Mouse (Mus musculus): ENCODE data around the gene Trit1. TPM values are rescaled to one million over a fixed set of nuclear protein-coding genes. Genes with fewer than 3 reads are reported as not detected.

The Trit1 gene
- polyA plus RNA-seq, 1 experiment from 2014 or later, result 16.7 TPM

- Histone ChIP-seq H3K27ac (no peak overlapping the region), H3K36me3 (no peaks in the 10 kb centered on the region), H3K4me1 (replicated peaks) (no peaks in the 10 kb centered on the region), H3K4me3 (replicated peaks) (no peak overlapping the region), H3K9me3 (no peaks in the 10 kb centered on the region), H3K27me3 (replicated peaks) (no peaks in the 10 kb centered on the region), H3K9ac (no peak overlapping the region), H3K4me2 (replicated peaks) (no peak overlapping the region)
- 77% methylated on average over 5 of the region's 5 CpGs for WGBS
- no peak for ATAC-seq
Observed at GRCm38 (mm10) chr4:123061744-123062143, 45.3 kb downstream of the Trit1 start.

- whole genome bisulfite sequencing, result 82% methylated on average over 6 of the region's 6 CpGs
- Histone ChIP-seq H3K4me3 (replicated peaks) (no peak overlapping the region), H3K4me2 (replicated peaks) (no peak overlapping the region), H3K9ac (no peak overlapping the region), H3K27ac (no peak overlapping the region), H3K36me3 (no peaks in the 10 kb centered on the region), H3K27me3 (replicated peaks) (no peaks in the 10 kb centered on the region), H3K4me1 (replicated peaks) (no peaks in the 10 kb centered on the region), H3K9me3 (no peaks in the 10 kb centered on the region)
- ATAC-seq, result no peak
Observed at GRCm38 (mm10) chr4:123068646-123069045, 52.2 kb downstream of the Trit1 start.

GRCm38 (mm10) chr4:123071266-123071966 lies 55.0 kb downstream of the Trit1 start:
- Histone ChIP-seq H3K9ac (no peak overlapping the region), H3K9me3 (no peaks in the 10 kb centered on the region), H3K4me3 (replicated peaks) (no peak overlapping the region), H3K27ac (no peak overlapping the region), H3K27me3 (replicated peaks) (no peaks in the 10 kb centered on the region), H3K36me3 (no peaks in the 10 kb centered on the region), H3K4me2 (replicated peaks) (peak overlapping the region; percentile 49), H3K4me1 (replicated peaks) (no peaks in the 10 kb centered on the region)
- peak; percentile 88 for ATAC-seq
- WGBS, result 7% methylated on average over 13 of the region's 13 CpGs

GRCm38 (mm10) chr4:123076928-123077327 lies 60.5 kb downstream of the Trit1 start:
- Histone ChIP-seq H3K4me1 (replicated peaks) (no peaks in the 10 kb centered on the region), H3K36me3 (no peaks in the 10 kb centered on the region), H3K4me2 (replicated peaks) (no peak overlapping the region), H3K27me3 (replicated peaks) (no peaks in the 10 kb centered on the region), H3K9ac (no peak overlapping the region), H3K4me3 (replicated peaks) (no peak overlapping the region), H3K9me3 (no peaks in the 10 kb centered on the region), H3K27ac (no peak overlapping the region)
- WGBS, result 57% methylated on average over 8 of the region's 8 CpGs
- ATAC-seq, result no peak

- Histone ChIP-seq H3K27me3 (replicated peaks) (no peaks in the 10 kb centered on the region), H3K4me3 (replicated peaks) (no peak overlapping the region), H3K36me3 (no peaks in the 10 kb centered on the region), H3K9me3 (no peaks in the 10 kb centered on the region), H3K9ac (no peak overlapping the region), H3K4me2 (replicated peaks) (no peak overlapping the region), H3K27ac (no peak overlapping the region), H3K4me1 (replicated peaks) (no peaks in the 10 kb centered on the region)
- WGBS, result 66% methylated on average over 4 of the region's 4 CpGs
- ATAC-seq, result no peak
Observed at GRCm38 (mm10) chr4:123078231-123078630, 61.8 kb downstream of the Trit1 start.

GRCm38 (mm10) chr4:123080791-123081190 lies 64.4 kb downstream of the Trit1 start:
- Histone ChIP-seq H3K36me3 (no peaks in the 10 kb centered on the region), H3K27me3 (replicated peaks) (no peaks in the 10 kb centered on the region), H3K4me2 (replicated peaks) (no peak overlapping the region), H3K9me3 (no peaks in the 10 kb centered on the region), H3K4me3 (replicated peaks) (no peak overlapping the region), H3K9ac (no peak overlapping the region), H3K27ac (no peak overlapping the region), H3K4me1 (replicated peaks) (no peaks in the 10 kb centered on the region)
- ATAC-seq, result peak; percentile 50
- 37% methylated on average over 13 of the region's 13 CpGs for WGBS

- 77% methylated on average over 20 of the region's 20 CpGs for WGBS
- peak; percentile 72 for ATAC-seq
- Histone ChIP-seq H3K4me3 (replicated peaks) (no peak overlapping the region), H3K36me3 (no peaks in the 10 kb centered on the region), H3K9ac (no peak overlapping the region), H3K27ac (no peak overlapping the region), H3K4me2 (replicated peaks) (no peak overlapping the region), H3K27me3 (replicated peaks) (no peaks in the 10 kb centered on the region), H3K9me3 (no peaks in the 10 kb centered on the region), H3K4me1 (replicated peaks) (no peaks in the 10 kb centered on the region)
Observed at GRCm38 (mm10) chr4:123082283-123083163, 66.1 kb downstream of the Trit1 start.

- H3K36me3 ChIP-seq, result no peaks in the 10 kb centered on the region
- H3K4me2 ChIP-seq (replicated peaks), result no peak overlapping the region
- H3K27me3 ChIP-seq (replicated peaks), result no peaks in the 10 kb centered on the region
- no peak for ATAC-seq
- H3K4me3 ChIP-seq (replicated peaks), result no peak overlapping the region
- no peaks in the 10 kb centered on the region for H3K4me1 ChIP-seq (replicated peaks)
- H3K9me3 ChIP-seq, result no peaks in the 10 kb centered on the region
- WGBS, result 63% methylated on average over 13 of the region's 13 CpGs
- no peak overlapping the region for H3K9ac ChIP-seq
- H3K27ac ChIP-seq, result no peak overlapping the region
Observed at GRCm38 (mm10) chr4:123083323-123083902, 67.0 kb downstream of the Trit1 start.

GRCm38 (mm10) chr4:123085290-123085689 lies 68.9 kb downstream of the Trit1 start:
- Histone ChIP-seq H3K4me3 (replicated peaks) (no peak overlapping the region), H3K27ac (no peak overlapping the region), H3K4me2 (replicated peaks) (no peak overlapping the region), H3K36me3 (no peaks in the 10 kb centered on the region), H3K27me3 (replicated peaks) (no peaks in the 10 kb centered on the region), H3K9ac (no peak overlapping the region), H3K4me1 (replicated peaks) (no peaks in the 10 kb centered on the region), H3K9me3 (no peaks in the 10 kb centered on the region)
- no peak for ATAC-seq
- 70% methylated on average over 2 of the region's 2 CpGs for WGBS

GRCm38 (mm10) chr4:123086381-123086780 lies 70.0 kb downstream of the Trit1 start:
- H3K4me2 ChIP-seq (replicated peaks), result no peak overlapping the region
- no peak for ATAC-seq
- WGBS, result 78% methylated on average over 4 of the region's 4 CpGs

GRCm38 (mm10) chr4:123092621-123093020 lies 76.2 kb downstream of the Trit1 start:
- Histone ChIP-seq H3K9me3 (no peaks in the 10 kb centered on the region), H3K27me3 (replicated peaks) (no peaks in the 10 kb centered on the region), H3K36me3 (no peaks in the 10 kb centered on the region), H3K4me2 (replicated peaks) (no peak overlapping the region), H3K27ac (0 out of 2 replicates have a peak overlapping the region, but pooled peaks have one; percentile 32), H3K4me1 (replicated peaks) (peaks cover 4% of the 10 kb centered on the region; the same call in 1 of the 2 replicates), H3K4me3 (replicated peaks) (no peak overlapping the region), H3K9ac (no peak overlapping the region)
- ATAC-seq, result no peak
- WGBS, result 65% methylated on average over 5 of the region's 5 CpGs

More at GRCm38 (mm10) chr4:123086381-123086780, 70.0 kb downstream of the Trit1 start:
- Histone ChIP-seq H3K4me3 (replicated peaks) (no peak overlapping the region), H3K36me3 (no peaks in the 10 kb centered on the region), H3K9ac (no peak overlapping the region), H3K27ac (no peak overlapping the region), H3K27me3 (replicated peaks) (no peaks in the 10 kb centered on the region), H3K4me1 (replicated peaks) (no peaks in the 10 kb centered on the region), H3K9me3 (no peaks in the 10 kb centered on the region)

- no peak overlapping the region for H3K9ac ChIP-seq
- WGBS, result 31% methylated on average over 17 of the region's 17 CpGs
- H3K9me3 ChIP-seq, result no peaks in the 10 kb centered on the region
- no peaks in the 10 kb centered on the region for H3K27me3 ChIP-seq (replicated peaks)
- peak overlapping the region; percentile 47 for H3K4me2 ChIP-seq (replicated peaks)
- H3K4me3 ChIP-seq (replicated peaks), result peak overlapping the region; percentile 1; the same call in 1 of the 2 replicates
- peaks cover 4% of the 10 kb centered on the region; the same call in 1 of the 2 replicates for H3K4me1 ChIP-seq (replicated peaks)
- H3K36me3 ChIP-seq, result no peaks in the 10 kb centered on the region
- peak; percentile 94 for ATAC-seq
- H3K27ac ChIP-seq, result peak overlapping the region; percentile 32; the same call in 1 of the 2 replicates
Observed at GRCm38 (mm10) chr4:123093064-123093776, 76.8 kb downstream of the Trit1 start.
